Mouse (Mus musculus) CD4-positive, CD25-positive, alpha-beta regulatory T cell, adult 4 months (primary cell): ENCODE results near the gene Gls. TPM values are rescaled to one million over a fixed set of nuclear protein-coding genes. Genes with fewer than 3 reads are reported as not detected.

Experiments used
- ATAC-seq: one replicate; pipeline ENCODE4 v1.8.0; 2017
- polyA plus RNA-seq, 2 experiments: library from polyadenylated mRNA; unstranded; fragments of 100-300 nt; shearing (Covaris generic); gene quantifications; one replicate each; pipeline ENCODE4 v1.2.1; 2017

Gene Gls
- polyA plus RNA-seq, 2 experiments from 2014 or later = 41.0 to 62.7 TPM

GRCm38 (mm10) chr1:52154890-52155289 is 78.1 kb downstream of the Gls start:
- no peak for ATAC-seq

GRCm38 (mm10) chr1:52152936-52153335 is 80.1 kb downstream of the Gls start:
- ATAC-seq = no peak

GRCm38 (mm10) chr1:52152369-52152768 is 80.7 kb downstream of the Gls start:
- no peak for ATAC-seq

- ATAC-seq = no peak
Observed at GRCm38 (mm10) chr1:52151166-52151565, 81.9 kb downstream of the Gls start.

- peak; percentile 54 for ATAC-seq
Observed at GRCm38 (mm10) chr1:52150676-52151075, 82.4 kb downstream of the Gls start.

- ATAC-seq = no peak
Observed at GRCm38 (mm10) chr1:52149934-52150346, 83.1 kb downstream of the Gls start.

- ATAC-seq = no peak
Observed at GRCm38 (mm10) chr1:52148696-52149095, 84.3 kb downstream of the Gls start.

GRCm38 (mm10) chr1:52148178-52148577 is 84.9 kb downstream of the Gls start:
- no peak for ATAC-seq

- no peak for ATAC-seq
Observed at GRCm38 (mm10) chr1:52147431-52147830, 85.6 kb downstream of the Gls start.

- peak; percentile 36 for ATAC-seq
Observed at GRCm38 (mm10) chr1:52146214-52146970, 86.6 kb downstream of the Gls start.

- no peak for ATAC-seq
Observed at GRCm38 (mm10) chr1:52144907-52145306, 88.1 kb downstream of the Gls start.

- ATAC-seq = peak; percentile 71
Observed at GRCm38 (mm10) chr1:52143596-52144156, 89.4 kb downstream of the Gls start.

- ATAC-seq = no peak
Observed at GRCm38 (mm10) chr1:52143191-52143590, 89.8 kb downstream of the Gls start.

GRCm38 (mm10) chr1:52142117-52142516 is 90.9 kb downstream of the Gls start:
- ATAC-seq = no peak

- ATAC-seq = no peak
Observed at GRCm38 (mm10) chr1:52141482-52141881, 91.5 kb downstream of the Gls start.

GRCm38 (mm10) chr1:52140534-52140933 is 92.5 kb downstream of the Gls start:
- ATAC-seq = no peak

GRCm38 (mm10) chr1:52137292-52137691 is 95.7 kb downstream of the Gls start:
- no peak for ATAC-seq

- ATAC-seq = peak; percentile 53
Observed at GRCm38 (mm10) chr1:52133254-52133653, 99.8 kb downstream of the Gls start.

GRCm38 (mm10) chr1:52131787-52132377 is 101.2 kb downstream of the Gls start:
- ATAC-seq = no peak

GRCm38 (mm10) chr1:52129794-52130193 is 103.2 kb downstream of the Gls start:
- no peak for ATAC-seq

GRCm38 (mm10) chr1:52127350-52127749 is 105.7 kb downstream of the Gls start:
- no peak for ATAC-seq

GRCm38 (mm10) chr1:52124818-52125217 is 108.2 kb downstream of the Gls start:
- ATAC-seq = no peak

- no peak for ATAC-seq
Observed at GRCm38 (mm10) chr1:52121052-52121451, 112.0 kb downstream of the Gls start.

- ATAC-seq = peak; percentile 10
Observed at GRCm38 (mm10) chr1:52120191-52120590, 112.8 kb downstream of the Gls start.
